Mouse (Mus musculus): ENCODE measurements around the gene Fryl. TPM values are rescaled to one million over a fixed set of nuclear protein-coding genes. Genes with fewer than 3 reads are reported as not detected.

The Fryl gene
- total RNA-seq, 1 experiment from 2014 or later = 154 TPM

DNA sequence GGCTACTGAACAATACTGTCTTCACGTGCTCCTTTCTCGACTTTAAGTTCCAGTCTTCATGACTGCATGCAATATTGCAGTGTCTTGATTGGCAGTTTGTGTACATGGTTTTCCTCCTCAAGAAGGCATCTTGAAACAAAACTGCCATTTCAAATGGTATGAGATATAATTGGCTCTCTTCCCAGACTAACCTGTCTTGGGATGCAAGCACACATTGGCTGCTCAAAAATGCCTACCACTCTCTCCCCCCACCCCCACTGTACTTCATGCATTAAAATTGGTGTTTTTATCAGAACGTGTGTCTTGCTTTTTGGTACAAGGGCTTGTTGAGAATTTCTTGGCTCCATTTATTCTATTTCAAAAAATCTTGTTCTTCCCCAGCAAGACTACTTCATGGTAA is 51.4 kb downstream of the Fryl start:
- no peak for ATAC-seq (replicated peaks; ENCODE audit: insufficient number of reproducible peaks, low FRiP score, low TSS enrichment, poor library complexity, severe bottlenecking)

DNA sequence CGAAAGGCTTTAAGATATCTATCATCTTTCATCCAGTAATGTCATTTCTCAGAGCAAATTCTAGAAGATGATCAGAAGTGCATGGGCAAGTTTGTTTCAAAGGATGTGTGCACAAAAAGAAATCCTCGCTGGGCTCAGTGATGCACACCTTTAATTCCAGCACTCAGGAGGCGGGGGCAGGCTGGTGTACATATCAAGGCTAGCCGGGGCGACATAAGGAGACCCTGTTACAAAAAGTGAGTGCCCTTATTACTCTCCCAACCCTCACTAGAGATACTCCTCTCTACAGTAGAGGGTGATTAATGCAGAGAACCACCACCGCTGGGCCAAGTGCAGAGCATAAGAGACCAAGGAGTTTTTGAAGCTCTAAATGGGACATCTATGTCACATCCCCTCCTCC is 53.9 kb downstream of the Fryl start:
- no peak for ATAC-seq (replicated peaks; ENCODE audit: insufficient number of reproducible peaks, low FRiP score, low TSS enrichment, poor library complexity, severe bottlenecking)

DNA sequence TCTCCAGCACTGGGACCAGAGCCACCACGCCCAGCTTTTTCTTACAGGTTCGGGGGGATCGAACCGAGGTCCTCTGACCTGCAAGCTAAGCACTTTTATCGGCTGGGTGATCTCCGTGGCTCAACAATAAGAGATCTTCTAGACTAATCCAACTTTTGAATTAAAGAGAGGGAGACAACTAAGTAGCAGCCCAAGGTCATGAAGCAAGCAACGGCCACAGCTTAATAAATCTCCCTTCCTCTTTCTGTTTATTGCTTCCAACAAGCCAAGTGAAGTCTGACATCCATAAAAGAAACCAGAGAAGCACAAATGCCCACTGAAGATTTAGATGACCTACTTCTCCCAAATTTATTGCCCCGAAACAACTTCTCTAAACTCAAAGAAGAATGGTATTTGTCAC is 54.3 kb downstream of the Fryl start:
- no peak for ATAC-seq (replicated peaks; ENCODE audit: insufficient number of reproducible peaks, low FRiP score, low TSS enrichment, poor library complexity, severe bottlenecking)

DNA sequence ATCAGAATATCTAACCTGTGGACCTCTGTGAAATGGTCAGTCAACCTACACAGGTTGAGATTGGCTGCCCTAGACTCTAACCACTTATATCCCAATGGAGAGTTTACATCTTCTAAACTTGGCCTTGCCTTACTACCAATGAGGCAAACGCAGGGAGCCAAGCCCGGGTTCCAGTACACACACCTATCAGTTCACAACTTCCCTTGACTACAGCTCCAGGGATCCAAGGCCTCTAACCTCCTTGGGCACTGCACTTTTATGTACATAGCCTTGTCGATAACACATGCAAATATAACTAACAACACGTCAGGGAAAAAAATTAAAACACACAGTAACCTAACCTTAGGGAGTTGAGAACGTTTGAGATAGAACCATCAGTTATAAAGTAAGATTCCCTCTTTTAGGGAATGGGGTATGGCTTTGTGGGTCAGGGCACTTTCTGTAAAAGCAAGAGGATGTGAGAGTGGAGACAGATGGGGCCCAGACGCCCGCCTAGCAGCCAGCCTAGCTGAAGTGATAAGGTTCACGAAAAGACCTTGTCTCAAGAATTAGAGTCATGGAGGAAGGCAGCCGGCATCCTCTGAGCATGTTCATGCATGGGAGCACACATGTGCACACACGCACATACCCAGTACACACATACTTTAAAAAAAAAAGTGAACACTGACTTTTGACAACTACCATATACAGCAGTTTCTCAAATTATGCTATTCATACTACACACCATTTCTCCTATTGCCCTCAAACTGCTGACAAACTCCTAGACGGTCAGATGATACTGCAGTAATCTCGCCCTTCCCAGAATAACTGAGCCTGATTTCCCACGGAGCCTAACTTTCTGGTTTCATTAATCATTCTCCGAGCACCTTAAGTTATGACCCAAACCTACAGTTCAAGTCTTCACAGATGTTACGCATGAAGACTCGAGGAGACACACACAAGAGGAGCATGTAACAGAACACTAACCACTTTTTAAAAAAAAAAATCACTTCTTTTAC is 55.7 kb downstream of the Fryl start:
- ATAC-seq (replicated peaks; ENCODE audit: insufficient number of reproducible peaks, low FRiP score, low TSS enrichment, poor library complexity, severe bottlenecking) = no peak

DNA sequence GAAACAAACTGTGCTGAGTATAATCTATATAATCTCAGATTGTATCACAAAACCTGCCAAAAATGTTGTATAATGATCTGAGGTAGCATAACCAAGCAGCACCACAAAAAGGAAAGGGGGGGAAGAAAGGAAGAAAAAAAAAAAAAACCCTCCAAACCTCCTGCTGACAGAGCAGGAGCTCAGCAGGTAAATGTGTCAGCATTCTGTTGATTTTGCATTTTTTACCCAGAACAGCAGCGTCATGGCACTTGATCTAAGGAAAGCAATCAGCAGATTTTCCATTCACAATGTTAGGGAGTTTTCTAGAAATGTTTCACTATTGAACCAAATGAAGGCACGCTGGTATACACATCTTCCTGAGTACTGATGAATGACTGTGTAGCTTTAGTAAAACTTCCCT is 56.8 kb downstream of the Fryl start:
- ATAC-seq (replicated peaks; ENCODE audit: insufficient number of reproducible peaks, low FRiP score, low TSS enrichment, poor library complexity, severe bottlenecking) = no peak

DNA sequence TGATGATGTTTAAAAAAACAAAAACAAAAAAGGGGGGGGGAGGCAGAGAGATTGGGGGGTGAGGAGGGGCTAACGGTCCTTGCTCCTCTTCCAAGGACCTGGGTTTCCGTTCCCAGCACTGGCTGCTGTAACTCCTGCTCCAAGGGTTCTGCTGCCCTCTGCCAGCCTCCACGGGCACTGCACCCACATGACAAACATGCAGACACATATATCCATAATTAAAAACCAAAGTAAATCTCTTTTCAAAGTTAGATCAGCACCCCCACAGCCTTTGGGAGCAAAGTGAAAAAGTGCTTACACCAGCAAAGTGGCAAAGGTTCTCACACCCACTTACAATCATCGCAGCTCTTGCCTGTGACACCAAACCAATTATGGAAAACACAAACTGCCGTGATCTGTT is 57.7 kb downstream of the Fryl start:
- no peak for ATAC-seq (replicated peaks; ENCODE audit: insufficient number of reproducible peaks, low FRiP score, low TSS enrichment, poor library complexity, severe bottlenecking)

DNA sequence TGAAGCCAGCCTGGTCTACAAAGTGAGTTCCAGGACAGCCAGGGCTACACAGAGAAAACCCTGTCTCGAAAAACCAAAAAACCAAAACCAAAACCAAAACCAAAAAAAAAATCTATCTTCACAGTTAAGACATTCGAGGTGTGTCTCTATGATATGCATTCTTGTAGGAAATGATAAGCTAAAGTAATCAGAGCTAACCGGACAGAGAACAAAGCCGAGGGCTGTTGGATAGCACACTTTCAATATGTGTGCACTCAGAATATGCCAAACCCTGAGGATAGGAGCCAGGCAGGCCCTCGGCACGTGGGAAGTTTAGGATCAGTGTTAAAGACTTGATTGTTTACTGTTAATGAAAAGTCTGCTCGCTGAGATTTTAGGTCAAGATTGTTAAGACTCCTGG is 58.6 kb downstream of the Fryl start:
- ATAC-seq (replicated peaks; ENCODE audit: insufficient number of reproducible peaks, low FRiP score, low TSS enrichment, poor library complexity, severe bottlenecking) = no peak

DNA sequence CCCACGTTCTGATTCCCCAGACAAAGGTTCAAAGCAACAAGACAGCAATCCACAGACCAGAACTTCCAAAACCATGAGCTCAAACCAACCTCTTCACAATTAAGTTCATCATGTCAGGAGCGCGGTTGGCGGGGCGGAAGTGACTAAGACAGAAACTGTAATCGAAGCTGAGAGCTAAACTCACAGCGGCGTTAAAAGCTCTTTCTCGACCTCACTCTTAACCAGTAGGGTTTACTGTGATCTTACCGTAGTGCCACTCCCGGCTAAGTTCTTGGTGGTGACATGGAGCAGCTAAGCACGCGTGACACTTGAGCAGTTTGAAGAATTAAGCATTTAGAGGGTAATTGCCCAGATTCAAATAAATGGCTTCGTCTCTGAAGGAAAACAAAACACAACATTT is 61.7 kb downstream of the Fryl start:
- no peak for ATAC-seq (replicated peaks; ENCODE audit: insufficient number of reproducible peaks, low FRiP score, low TSS enrichment, poor library complexity, severe bottlenecking)

DNA sequence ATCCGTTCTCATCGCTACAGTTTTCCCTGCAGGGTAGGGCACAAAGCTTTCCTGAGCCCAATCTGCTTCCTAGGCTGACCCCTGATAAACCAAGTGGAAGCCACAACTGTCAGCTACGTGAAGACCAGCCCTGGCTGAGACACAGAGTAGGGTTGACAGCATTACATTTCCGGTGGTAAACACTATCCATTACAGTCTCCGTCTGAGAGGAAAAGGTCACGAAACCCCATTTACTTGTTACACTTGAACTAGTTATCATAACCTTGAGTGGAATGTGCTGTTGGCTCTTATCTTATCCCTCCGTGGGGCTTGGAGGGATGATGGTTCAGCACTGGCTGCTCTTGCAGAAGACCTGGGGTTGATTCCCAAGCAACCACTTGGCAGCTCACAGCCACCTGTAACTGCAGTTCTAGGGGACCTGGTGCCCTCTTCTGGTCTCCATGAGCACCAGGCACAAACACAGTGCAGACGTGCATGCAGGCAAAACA is 62.3 kb downstream of the Fryl start:
- ATAC-seq (replicated peaks; ENCODE audit: insufficient number of reproducible peaks, low FRiP score, low TSS enrichment, poor library complexity, severe bottlenecking) = no peak

DNA sequence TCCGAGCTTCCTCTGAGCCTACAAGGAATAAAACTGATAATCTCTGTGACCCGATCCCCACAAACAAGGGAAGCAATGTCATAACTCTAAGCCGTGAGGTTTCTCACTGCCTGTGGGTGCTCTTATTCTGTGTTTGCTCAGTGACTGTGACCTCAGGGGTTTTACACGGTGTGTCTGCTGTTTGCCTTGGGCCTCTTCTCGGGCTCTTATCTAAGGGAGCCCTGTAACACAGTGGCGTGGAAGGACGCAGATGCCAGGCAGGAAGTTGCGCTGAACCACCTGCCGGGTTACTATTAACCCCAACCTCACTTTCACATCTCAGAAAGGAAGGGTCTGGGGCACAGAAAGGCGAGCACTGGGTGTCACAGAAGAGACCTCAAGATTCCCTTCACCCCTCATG is 62.8 kb downstream of the Fryl start:
- no peak for ATAC-seq (replicated peaks; ENCODE audit: insufficient number of reproducible peaks, low FRiP score, low TSS enrichment, poor library complexity, severe bottlenecking)

DNA sequence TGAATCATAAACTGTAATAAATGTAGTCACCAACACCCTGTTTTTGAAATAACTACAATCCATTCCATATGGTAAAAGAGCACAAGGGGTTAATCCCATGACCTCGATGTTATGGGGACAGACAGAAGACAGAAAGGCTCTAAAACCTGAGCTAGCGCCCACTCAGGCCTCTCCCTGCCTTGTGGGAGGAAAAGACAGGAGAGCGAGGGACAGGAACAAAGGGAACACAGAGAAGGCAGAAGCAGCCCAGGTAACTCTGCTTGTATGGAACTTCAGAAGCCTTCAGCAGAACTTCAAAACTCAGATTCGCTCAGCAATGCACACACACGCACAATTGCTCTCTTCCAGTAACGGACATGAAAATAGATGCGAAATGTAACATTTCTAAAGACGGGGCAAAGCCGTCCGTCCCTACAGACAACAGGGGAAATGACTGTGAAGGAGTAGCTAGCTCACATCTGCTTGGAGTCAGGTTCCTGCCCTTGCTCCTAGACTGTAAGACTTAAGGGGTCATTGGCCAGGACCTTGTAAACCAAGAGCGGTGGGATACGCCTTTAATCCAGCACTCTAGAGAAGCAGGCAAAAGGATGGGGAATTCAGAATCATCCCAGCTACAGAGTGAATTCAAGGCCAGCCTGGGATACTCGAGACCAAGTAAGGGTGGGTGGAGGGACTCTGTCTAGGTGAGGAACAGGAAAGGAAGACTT is 63.4 kb downstream of the Fryl start:
- ATAC-seq (replicated peaks; ENCODE audit: insufficient number of reproducible peaks, low FRiP score, low TSS enrichment, poor library complexity, severe bottlenecking) = no peak

DNA sequence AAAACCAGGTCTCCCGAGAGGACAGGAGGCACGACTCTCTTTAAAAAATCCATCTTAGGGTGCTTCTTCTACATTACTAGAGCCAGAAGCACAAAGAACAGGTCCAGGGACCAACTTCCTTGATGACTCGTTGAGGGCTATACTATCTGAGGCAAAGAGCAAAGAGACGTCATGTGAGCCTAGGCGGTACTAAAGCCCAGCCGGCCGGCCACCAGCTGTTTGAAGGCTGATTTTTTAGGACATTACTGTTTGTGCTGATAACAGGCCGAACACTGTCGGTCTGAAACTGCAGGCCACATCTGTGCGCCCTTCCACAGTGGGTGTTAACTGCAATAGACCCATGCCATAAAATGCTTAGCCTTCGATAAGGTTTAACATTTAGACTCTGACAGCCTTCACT is 64.7 kb downstream of the Fryl start:
- ATAC-seq (replicated peaks; ENCODE audit: insufficient number of reproducible peaks, low FRiP score, low TSS enrichment, poor library complexity, severe bottlenecking) = no peak

DNA sequence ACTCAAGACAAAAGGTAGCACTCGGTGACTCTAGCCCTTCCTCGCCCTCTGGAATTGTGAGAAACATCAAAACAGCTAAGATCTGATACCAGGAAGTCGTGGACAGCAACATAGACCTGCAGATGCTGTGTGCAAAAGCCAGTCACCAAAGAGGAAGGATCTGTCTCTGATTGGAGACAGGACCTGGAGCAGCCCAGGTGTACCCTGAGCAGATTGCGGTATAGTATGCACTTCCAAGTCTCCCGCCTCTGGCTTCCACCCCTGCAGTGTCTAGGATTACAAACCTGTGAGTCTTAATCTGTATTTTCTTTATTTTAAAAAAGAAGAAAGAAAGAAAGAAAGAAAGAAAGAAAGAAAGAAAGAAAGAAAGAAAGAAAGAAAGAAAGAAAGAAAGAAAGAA is 66.3 kb downstream of the Fryl start:
- no peak for ATAC-seq (replicated peaks; ENCODE audit: insufficient number of reproducible peaks, low FRiP score, low TSS enrichment, poor library complexity, severe bottlenecking)

DNA sequence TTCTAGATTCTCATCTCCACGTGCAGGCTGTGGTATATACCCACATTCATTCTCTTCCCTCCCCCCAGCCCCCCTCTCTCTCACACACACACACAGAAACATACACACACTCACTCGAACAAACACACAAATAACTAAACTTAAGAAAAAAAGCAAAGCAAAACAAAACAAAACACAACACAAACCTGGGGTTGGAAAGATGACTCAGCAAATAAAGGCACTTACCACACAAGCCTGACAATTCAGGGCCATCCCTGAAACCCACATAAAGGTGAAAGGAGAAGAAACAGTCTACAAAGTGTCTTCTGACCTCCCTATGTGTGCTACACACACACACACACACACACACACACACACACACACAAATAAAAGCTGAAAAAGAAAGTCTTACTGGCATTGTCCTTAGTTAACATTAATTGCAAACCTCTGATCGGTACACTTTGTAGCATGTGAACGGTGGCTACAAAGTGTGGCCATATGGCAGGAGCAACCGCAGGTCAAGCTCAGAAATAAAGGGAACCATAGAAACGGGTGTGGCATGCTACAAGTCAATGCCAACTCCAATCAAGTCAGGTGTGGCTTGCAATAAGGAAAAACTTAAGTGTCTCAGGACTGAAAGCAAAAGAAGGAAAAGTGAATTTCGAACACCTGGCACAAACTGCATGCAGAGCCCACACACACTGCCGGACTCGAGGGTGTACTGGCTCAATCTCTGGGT is 66.8 kb downstream of the Fryl start:
- ATAC-seq (replicated peaks; ENCODE audit: insufficient number of reproducible peaks, low FRiP score, low TSS enrichment, poor library complexity, severe bottlenecking) = no peak

DNA sequence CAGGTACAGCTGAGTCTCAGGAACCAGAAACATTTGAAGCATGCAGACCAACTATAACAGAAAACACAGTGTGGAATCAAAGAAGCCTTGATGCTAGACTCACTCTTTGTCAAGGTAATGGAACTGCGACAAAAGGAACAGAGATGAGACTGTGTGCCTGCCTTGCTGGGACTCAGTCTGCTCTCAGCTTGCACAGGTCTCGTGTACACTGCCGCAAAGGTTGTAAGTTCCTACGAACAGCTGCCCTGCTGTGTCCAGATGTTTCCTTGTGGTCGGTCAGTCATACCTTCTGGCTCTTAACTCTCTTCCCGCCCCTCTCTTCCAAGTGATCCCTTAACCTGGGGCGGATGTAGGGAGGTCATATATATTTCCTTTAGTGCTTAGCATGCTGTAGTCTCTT is 67.8 kb downstream of the Fryl start:
- ATAC-seq (replicated peaks; ENCODE audit: insufficient number of reproducible peaks, low FRiP score, low TSS enrichment, poor library complexity, severe bottlenecking) = no peak

DNA sequence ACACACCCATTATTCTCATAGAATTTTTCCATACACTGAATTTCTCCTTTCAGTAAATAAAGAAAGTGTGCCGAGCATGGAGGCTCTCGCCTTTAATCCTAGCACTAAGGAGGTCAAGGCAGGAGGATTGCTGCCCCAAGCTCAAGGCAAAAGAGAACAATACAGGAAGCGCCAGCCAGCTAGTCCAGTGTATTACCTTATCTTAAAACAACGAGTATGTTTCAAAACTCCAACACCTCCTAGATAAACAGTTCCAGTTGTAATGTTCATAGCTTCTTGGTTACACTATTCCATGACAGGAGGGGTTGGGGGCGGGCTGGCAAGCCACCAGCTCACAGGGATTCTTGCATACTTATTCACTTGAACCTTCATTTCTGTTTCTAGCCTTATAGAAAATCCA is 68.3 kb downstream of the Fryl start:
- ATAC-seq (replicated peaks; ENCODE audit: insufficient number of reproducible peaks, low FRiP score, low TSS enrichment, poor library complexity, severe bottlenecking) = no peak

DNA sequence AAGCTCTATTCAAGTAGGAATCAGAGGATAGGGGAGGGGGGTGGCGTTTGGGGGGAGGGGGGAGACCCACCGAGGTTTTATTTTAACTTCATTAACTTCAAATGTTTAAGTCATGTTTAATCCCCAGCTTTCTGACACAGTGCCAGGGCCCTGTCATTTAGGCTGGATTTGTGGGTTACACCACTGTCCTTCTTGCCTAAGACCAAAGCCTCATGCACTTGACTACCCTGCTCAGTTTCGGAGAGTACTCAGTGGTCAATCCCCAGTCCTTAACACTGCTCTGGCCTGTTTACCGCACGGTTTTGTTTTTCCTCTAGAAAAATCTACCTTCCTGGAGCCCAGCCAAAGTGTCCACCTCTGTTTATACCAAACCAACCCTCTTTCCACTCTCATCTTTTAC is 69.5 kb downstream of the Fryl start:
- ATAC-seq (replicated peaks; ENCODE audit: insufficient number of reproducible peaks, low FRiP score, low TSS enrichment, poor library complexity, severe bottlenecking) = no peak

DNA sequence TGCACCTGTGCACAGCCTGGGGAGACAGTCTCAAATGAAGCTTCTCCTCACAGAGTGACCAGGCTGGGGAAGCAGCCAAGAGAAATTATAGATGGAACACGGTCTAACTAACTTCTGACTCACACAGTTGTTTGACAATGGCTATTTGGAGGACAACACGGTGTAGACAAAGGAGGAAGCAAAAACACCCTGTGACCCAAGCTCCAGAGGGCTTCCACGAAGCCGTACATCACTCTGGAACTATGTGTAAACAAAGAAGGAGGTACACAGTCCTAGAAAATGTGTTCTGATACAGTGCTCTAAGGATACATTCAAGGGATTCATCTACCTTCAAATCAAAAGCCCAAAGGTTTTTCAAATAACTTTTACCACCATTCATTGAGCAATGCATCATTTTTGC is 71.0 kb downstream of the Fryl start:
- no peak for ATAC-seq (replicated peaks; ENCODE audit: insufficient number of reproducible peaks, low FRiP score, low TSS enrichment, poor library complexity, severe bottlenecking)

DNA sequence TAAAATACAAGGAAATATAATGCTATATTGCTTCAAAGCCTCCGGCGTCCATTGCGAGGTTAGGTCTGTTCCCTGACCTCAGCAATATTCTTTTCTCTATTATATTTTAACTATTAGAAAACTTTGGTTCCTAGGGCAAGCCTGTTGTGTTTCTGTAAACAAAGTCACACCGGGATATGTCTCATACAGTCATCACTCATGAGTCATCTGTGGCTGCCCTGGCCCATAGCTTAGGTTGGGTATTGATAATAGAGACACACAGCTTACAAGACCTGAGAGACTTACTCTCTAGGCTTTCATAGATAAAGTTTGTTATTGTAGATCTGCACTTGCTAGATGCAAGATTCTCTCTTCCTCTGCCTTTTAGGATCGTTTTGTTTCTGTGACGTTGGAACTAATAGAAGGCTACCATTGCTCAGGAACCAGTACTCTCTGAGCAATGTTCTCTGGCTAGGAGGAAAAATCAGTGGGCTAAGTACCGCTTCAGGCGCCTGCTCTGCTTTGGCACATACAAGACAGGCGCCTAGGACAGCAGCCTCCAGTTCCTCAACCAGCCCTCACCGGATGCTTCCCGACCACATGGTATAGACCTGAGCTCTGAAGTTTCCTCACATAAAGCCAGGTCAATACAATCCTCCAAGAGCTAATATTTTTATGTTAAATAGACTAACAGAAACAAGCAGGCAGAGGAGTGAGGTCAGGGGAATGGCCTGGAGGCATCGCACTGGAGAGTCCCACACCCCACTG is 73.5 kb downstream of the Fryl start:
- no peak for ATAC-seq (replicated peaks; ENCODE audit: insufficient number of reproducible peaks, low FRiP score, low TSS enrichment, poor library complexity, severe bottlenecking)
